11 mouse cellular contexts compared by ENCODE assay signal in genomic region chr7:6749196-6749595, GRCm38 (mm10). TPM values are rescaled to one million over a fixed set of nuclear protein-coding genes. Genes with fewer than 3 reads are reported as not detected.
A peak's percentile ranks its signal among the peaks of the same experiment; 100 is the strongest.
DNase-seq lines count a peak whose midpoint lies in the region; ATAC-seq lines count a peak whose summit lies in the region.
"Had no signal": no experiment of that assay in that cellular context is flagged by ENCODE, and none has a peak within 500 bp of the region (broad histone marks: within the 10 kb centered on the region; RNA-seq: fewer than 3 reads in every experiment).

No protein-coding gene starts in this region.

- peaks cover 9% of the 10 kb centered on the region; the same call in 1 of the 2 replicates for H3K4me1 ChIP-seq in embryonic facial prominence, embryonic 14.5 days (ENCODE audit: control insufficient read depth, insufficient read depth, low read length)
- H3K4me1 ChIP-seq in embryonic facial prominence, embryonic 10.5 days: peaks cover 26% of the 10 kb centered on the region
- peaks cover 15% of the 10 kb centered on the region for H3K4me1 ChIP-seq in limb, embryonic 15.5 days
- H3K4me1 ChIP-seq: megakaryocyte, embryonic 14.5 days had no signal

- H3K36me3 ChIP-seq in embryonic facial prominence, embryonic 14.5 days (ENCODE audit: control insufficient read depth, insufficient read depth, low read length): no peaks in the 10 kb centered on the region
- H3K36me3 ChIP-seq in embryonic facial prominence, embryonic 10.5 days (replicated peaks): no peaks in the 10 kb centered on the region
- no peaks in the 10 kb centered on the region for H3K36me3 ChIP-seq in limb, embryonic 15.5 days
- H3K36me3 ChIP-seq: hindbrain, embryonic 15.5 days; stomach, embryonic 15.5 days had no signal

- no peaks in the 10 kb centered on the region for H3K9me3 ChIP-seq in embryonic facial prominence, embryonic 14.5 days (ENCODE audit: control insufficient read depth, low read length)
- H3K9me3 ChIP-seq in embryonic facial prominence, embryonic 10.5 days: no peaks in the 10 kb centered on the region
- no peaks in the 10 kb centered on the region for H3K9me3 ChIP-seq in limb, embryonic 15.5 days
- H3K9me3 ChIP-seq: hindbrain, embryonic 15.5 days; stomach, embryonic 15.5 days had no signal

- peak; percentile 59 for DNase-seq in embryonic facial prominence, embryonic 14.5 days (ENCODE audit: low spot score)
- DNase-seq in embryonic facial prominence, embryonic 10.5 days (ENCODE audit: low spot score): no peak
- peak; percentile 3 to 7 for DNase-seq in lung, adult 18-20 months
- DNase-seq in lung, postnatal 25 days (ENCODE audit: low spot score): no peak
- peak; percentile 68 for DNase-seq in gastrocnemius, postnatal 25 days
- no peak for DNase-seq in spleen, postnatal 10 days (ENCODE audit: low spot score in 2 of 2)

- H3K27ac ChIP-seq in embryonic facial prominence, embryonic 14.5 days (replicated peaks; ENCODE audit: low read depth, low read length): peak overlapping the region; percentile 28; the same call in 1 of the 2 replicates
- H3K27ac ChIP-seq in embryonic facial prominence, embryonic 10.5 days (replicated peaks): no peak overlapping the region
- peak overlapping the region; percentile 47 for H3K27ac ChIP-seq in limb, embryonic 15.5 days
- H3K27ac ChIP-seq: hindbrain, embryonic 15.5 days; stomach, embryonic 15.5 days had no signal

- no peak; the same call in 1 of the 2 replicates for ATAC-seq in embryonic facial prominence, embryonic 14.5 days (ENCODE audit: low read depth)
- peak; percentile 57; the same call in 1 of the 2 replicates for ATAC-seq in limb, embryonic 15.5 days (ENCODE audit: insufficient number of reproducible peaks, low FRiP score, low TSS enrichment, low read depth)
- no peak for ATAC-seq in erythroid progenitor cell, adult 5-6 weeks (replicated peaks; ENCODE audit: low FRiP score, poor library complexity, severe bottlenecking)

- no peak overlapping the region for H3K4me2 ChIP-seq in embryonic facial prominence, embryonic 14.5 days (ENCODE audit: low read depth, low read length)
- H3K4me2 ChIP-seq in limb, embryonic 15.5 days: no peak overlapping the region
- H3K4me2 ChIP-seq: hindbrain, embryonic 15.5 days; stomach, embryonic 15.5 days had no signal

- H3K9ac ChIP-seq in embryonic facial prominence, embryonic 14.5 days (ENCODE audit: low read depth, low read length): no peak overlapping the region
- no peak overlapping the region for H3K9ac ChIP-seq in limb, embryonic 15.5 days
- H3K9ac ChIP-seq: hindbrain, embryonic 15.5 days; stomach, embryonic 15.5 days had no signal

- no peak overlapping the region for H3K4me3 ChIP-seq in embryonic facial prominence, embryonic 14.5 days (ENCODE audit: low read depth, low read length)
- H3K4me3 ChIP-seq in embryonic facial prominence, embryonic 10.5 days: no peak overlapping the region
- H3K4me3 ChIP-seq in limb, embryonic 15.5 days: no peak overlapping the region
- H3K4me3 ChIP-seq: hindbrain, embryonic 15.5 days; megakaryocyte, embryonic 14.5 days; stomach, embryonic 15.5 days had no signal

- no peaks in the 10 kb centered on the region for H3K27me3 ChIP-seq in embryonic facial prominence, embryonic 14.5 days (replicated peaks; ENCODE audit: control insufficient read depth, insufficient read depth, low read length)
- no peaks in the 10 kb centered on the region for H3K27me3 ChIP-seq in embryonic facial prominence, embryonic 10.5 days (replicated peaks; ENCODE audit: low read depth, poor library complexity, severe bottlenecking)
- no peaks in the 10 kb centered on the region for H3K27me3 ChIP-seq in limb, embryonic 15.5 days
- H3K27me3 ChIP-seq: hindbrain, embryonic 15.5 days; megakaryocyte, embryonic 14.5 days; stomach, embryonic 15.5 days had no signal

- 56% methylated on average over 7 of the region's 7 CpGs for WGBS in embryonic facial prominence, embryonic 14.5 days
- WGBS in embryonic facial prominence, embryonic 10.5 days: 64% methylated on average over 7 of the region's 7 CpGs
- WGBS in limb, embryonic 15.5 days: 34% methylated on average over 7 of the region's 7 CpGs

RNA-seq across cellular contexts. Expression of gene Usp29, which starts 18.8 kb away (rescaled TPM):
- 12.2 and 12.7 TPM in 2 replicates for polyA plus RNA-seq in embryonic facial prominence, embryonic 14.5 days (2014; fragmentation: Nextera tagmentation; extraction: Ambion mirVana)
- polyA plus RNA-seq in embryonic facial prominence, embryonic 10.5 days (2016; fragmentation: Nextera tagmentation; extraction: Ambion mirVana): 15.9 and 17.6 TPM in 2 replicates
- total RNA-seq in gastrocnemius, postnatal 25 days (2021): 1 to 10 TPM in 1 of 2 experiments, under 1 TPM in 1; 0.56 to 1.5 TPM
- 9.6 and 10.7 TPM in 2 replicates for polyA plus RNA-seq in limb, embryonic 15.5 days (2015; fragmentation: Nextera tagmentation; extraction: Ambion mirVana)
- not detected in 2 replicates for total RNA-seq in erythroid progenitor cell, adult 5-6 weeks (2015; ENCODE audit: low replicate concordance)
- not detected in 2 replicates for total RNA-seq in erythroid progenitor cell, adult 5-6 weeks (2017; ENCODE audit: low replicate concordance)

RNA-seq across cellular contexts. Expression of gene Peg3, which starts 19.0 kb away (rescaled TPM):
- 356 and 388 TPM in 2 replicates for polyA plus RNA-seq in embryonic facial prominence, embryonic 14.5 days (2014; fragmentation: Nextera tagmentation; extraction: Ambion mirVana)
- 218 and 249 TPM in 2 replicates for polyA plus RNA-seq in embryonic facial prominence, embryonic 10.5 days (2016; fragmentation: Nextera tagmentation; extraction: Ambion mirVana)
- total RNA-seq in gastrocnemius, postnatal 25 days (2021): 10 to 100 TPM; 22.2 to 34.2 TPM
- polyA plus RNA-seq in limb, embryonic 15.5 days (2015; fragmentation: Nextera tagmentation; extraction: Ambion mirVana): 213 and 261 TPM in 2 replicates
- 0.36 TPM in 1 of 2 replicates, not detected in the other for total RNA-seq in erythroid progenitor cell, adult 5-6 weeks (2015; ENCODE audit: low replicate concordance)
- not detected in 2 replicates for total RNA-seq in erythroid progenitor cell, adult 5-6 weeks (2017; ENCODE audit: low replicate concordance)

RNA-seq across cellular contexts. Expression of gene Zim1, which starts 52.9 kb away (rescaled TPM):
- 24.4 and 34.6 TPM in 2 replicates for polyA plus RNA-seq in embryonic facial prominence, embryonic 14.5 days (2014; fragmentation: Nextera tagmentation; extraction: Ambion mirVana)
- polyA plus RNA-seq in embryonic facial prominence, embryonic 10.5 days (2016; fragmentation: Nextera tagmentation; extraction: Ambion mirVana): 1.7 and 2.3 TPM in 2 replicates
- 10 to 100 TPM; 13.6 to 18.2 TPM for total RNA-seq in gastrocnemius, postnatal 25 days (2021)
- polyA plus RNA-seq in limb, embryonic 15.5 days (2015; fragmentation: Nextera tagmentation; extraction: Ambion mirVana): 8.6 and 13.6 TPM in 2 replicates
- not detected in 2 replicates for total RNA-seq in erythroid progenitor cell, adult 5-6 weeks (2015; ENCODE audit: low replicate concordance)
- total RNA-seq in erythroid progenitor cell, adult 5-6 weeks (2017; ENCODE audit: low replicate concordance): not detected in 2 replicates

Comparison
In these comparisons a context has a peak if more than half of its experiments do, and no peak if none do; other contexts are left out.
1. DNase-seq: peak in embryonic facial prominence, embryonic 14.5 days (single experiment), lung, adult 18-20 months (2 of 2) and gastrocnemius, postnatal 25 days (single experiment); none in embryonic facial prominence, embryonic 10.5 days (single experiment), lung, postnatal 25 days (single experiment) and spleen, postnatal 10 days (0 of 2).